Mouse (Mus musculus): ENCODE results near the gene Mapk8ip2. TPM values are rescaled to one million over a fixed set of nuclear protein-coding genes. Genes with fewer than 3 reads are reported as not detected.
"Not testable (repeated sequence)": the region's sequence is repeated elsewhere in the genome, so short reads cannot be mapped to it uniquely, and the experiment has no call there.

The Mapk8ip2 gene
- polyA plus RNA-seq, 1 experiment = not detected

- Histone ChIP-seq H3K36me3 (ENCODE audit: control insufficient read depth, insufficient read depth) (peaks cover 15% of the 10 kb centered on the region), H3K27me3 (ENCODE audit: control insufficient read depth, insufficient read depth, insufficient read length) (no peaks in the 10 kb centered on the region), H3K79me3 (ENCODE audit: low read depth) (peaks cover 9% of the 10 kb centered on the region), H3ac (ENCODE audit: control insufficient read depth, insufficient read length, low read depth) (peak within 1 kb of the TSS; percentile 90), H3K4me3 (ENCODE audit: insufficient read depth, poor library complexity, severe bottlenecking) (peak within 1 kb of the TSS; percentile 98), H3K79me2 (ENCODE audit: control insufficient read depth, insufficient read depth) (peaks cover 17% of the 10 kb centered on the region)
- TF ChIP-seq CTCF (IDR thresholded peaks at IDR 0.05; ENCODE audit: control insufficient read depth, insufficient read depth, insufficient read length) (no peak), FOSL1 (IDR thresholded peaks at IDR 0.05; ENCODE audit: insufficient read depth, low read length, poor library complexity, severe bottlenecking) (no peak), MAX (IDR thresholded peaks at IDR 0.05) (peak; percentile 72), CEBPB (IDR thresholded peaks at IDR 0.05; ENCODE audit: low read depth) (no peak), MYOG (IDR thresholded peaks at IDR 0.05; ENCODE audit: control insufficient read depth, extremely low read depth, insufficient read length) (no peak), USF1 (IDR thresholded peaks at IDR 0.05; ENCODE audit: low read depth) (peak; percentile 40), MYOD1 (IDR thresholded peaks at IDR 0.05; ENCODE audit: control insufficient read depth, insufficient read length, low read depth) (peak; percentile 46)
Measured at GRCm38 (mm10) chr15:89429352-89430221, 24.1 kb upstream of the Mapk8ip2 start, which contains the start of the genes C730034F03Rik, Gm44502 and Chkb. C730034F03Rik (plus strand) TSS chr15:89429589. Gm44502 (minus strand) TSS chr15:89429696. Chkb (minus strand) TSS chr15:89429908.

- Histone ChIP-seq H3K79me2 (ENCODE audit: control insufficient read depth, insufficient read depth) (peaks cover 17% of the 10 kb centered on the region), H3K79me3 (ENCODE audit: low read depth) (peaks cover 9% of the 10 kb centered on the region), H3ac (ENCODE audit: control insufficient read depth, insufficient read length, low read depth) (peak overlapping the region; percentile 63), H3K27me3 (ENCODE audit: control insufficient read depth, insufficient read depth, insufficient read length) (no peaks in the 10 kb centered on the region), H3K4me3 (ENCODE audit: insufficient read depth, poor library complexity, severe bottlenecking) (peak overlapping the region; percentile 98), H3K36me3 (ENCODE audit: control insufficient read depth, insufficient read depth) (peaks cover 15% of the 10 kb centered on the region)
- TF ChIP-seq MYOD1 (IDR thresholded peaks at IDR 0.05; ENCODE audit: control insufficient read depth, insufficient read length, low read depth) (no peak), USF1 (IDR thresholded peaks at IDR 0.05; ENCODE audit: low read depth) (no peak), CTCF (IDR thresholded peaks at IDR 0.05; ENCODE audit: control insufficient read depth, insufficient read depth, insufficient read length) (no peak), FOSL1 (IDR thresholded peaks at IDR 0.05; ENCODE audit: insufficient read depth, low read length, poor library complexity, severe bottlenecking) (no peak), MYOG (IDR thresholded peaks at IDR 0.05; ENCODE audit: control insufficient read depth, extremely low read depth, insufficient read length) (no peak), CEBPB (IDR thresholded peaks at IDR 0.05; ENCODE audit: low read depth) (no peak), MAX (IDR thresholded peaks at IDR 0.05) (no peak)
Measured at GRCm38 (mm10) chr15:89430341-89430740, 23.4 kb upstream of the Mapk8ip2 start.

GRCm38 (mm10) chr15:89430771-89431170 lies 22.9 kb upstream of the Mapk8ip2 start:
- H3K36me3 ChIP-seq (ENCODE audit: control insufficient read depth, insufficient read depth) = peaks cover 12% of the 10 kb centered on the region
- not testable (repeated sequence) for H3ac ChIP-seq (ENCODE audit: control insufficient read depth, insufficient read length, low read depth); H3K79me3 ChIP-seq (ENCODE audit: low read depth); H3K27me3 ChIP-seq (ENCODE audit: control insufficient read depth, insufficient read depth, insufficient read length)
- H3K4me3 ChIP-seq (ENCODE audit: insufficient read depth, poor library complexity, severe bottlenecking) = peak overlapping the region; percentile 98
- peaks cover 17% of the 10 kb centered on the region for H3K79me2 ChIP-seq (ENCODE audit: control insufficient read depth, insufficient read depth)

- peaks cover 7% of the 10 kb centered on the region for H3K36me3 ChIP-seq (ENCODE audit: control insufficient read depth, insufficient read depth)
- no peaks in the 10 kb centered on the region for H3K27me3 ChIP-seq (ENCODE audit: control insufficient read depth, insufficient read depth, insufficient read length)
- peaks cover 17% of the 10 kb centered on the region for H3K79me2 ChIP-seq (ENCODE audit: control insufficient read depth, insufficient read depth)
- H3K79me3 ChIP-seq (ENCODE audit: low read depth) = peaks cover 9% of the 10 kb centered on the region
- TF ChIP-seq FOSL1 (IDR thresholded peaks at IDR 0.05; ENCODE audit: insufficient read depth, low read length, poor library complexity, severe bottlenecking) = no peak
- TF ChIP-seq MAX (IDR thresholded peaks at IDR 0.05) = no peak
- TF ChIP-seq CEBPB (IDR thresholded peaks at IDR 0.05; ENCODE audit: low read depth) = no peak
- TF ChIP-seq MYOD1 (IDR thresholded peaks at IDR 0.05; ENCODE audit: control insufficient read depth, insufficient read length, low read depth) = no peak
- TF ChIP-seq CTCF (IDR thresholded peaks at IDR 0.05; ENCODE audit: control insufficient read depth, insufficient read depth, insufficient read length) = no peak
- no peak for TF ChIP-seq USF1 (IDR thresholded peaks at IDR 0.05; ENCODE audit: low read depth)
- no peak for TF ChIP-seq MYOG (IDR thresholded peaks at IDR 0.05; ENCODE audit: control insufficient read depth, extremely low read depth, insufficient read length)
- no peak overlapping the region for H3ac ChIP-seq (ENCODE audit: control insufficient read depth, insufficient read length, low read depth)
- no peak overlapping the region for H3K4me3 ChIP-seq (ENCODE audit: insufficient read depth, poor library complexity, severe bottlenecking)
Measured at GRCm38 (mm10) chr15:89431271-89431670, 22.4 kb upstream of the Mapk8ip2 start.

- no peak overlapping the region for H3K4me3 ChIP-seq (ENCODE audit: insufficient read depth, poor library complexity, severe bottlenecking)
- peaks cover 1% of the 10 kb centered on the region for H3K36me3 ChIP-seq (ENCODE audit: control insufficient read depth, insufficient read depth)
- TF ChIP-seq CEBPB (IDR thresholded peaks at IDR 0.05; ENCODE audit: low read depth) (no peak), MYOD1 (IDR thresholded peaks at IDR 0.05; ENCODE audit: control insufficient read depth, insufficient read length, low read depth) (no peak), MAX (IDR thresholded peaks at IDR 0.05) (no peak), MYOG (IDR thresholded peaks at IDR 0.05; ENCODE audit: control insufficient read depth, extremely low read depth, insufficient read length) (no peak), USF1 (IDR thresholded peaks at IDR 0.05; ENCODE audit: low read depth) (no peak), FOSL1 (IDR thresholded peaks at IDR 0.05; ENCODE audit: insufficient read depth, low read length, poor library complexity, severe bottlenecking) (no peak), CTCF (IDR thresholded peaks at IDR 0.05; ENCODE audit: control insufficient read depth, insufficient read depth, insufficient read length) (no peak)
- H3K79me3 ChIP-seq (ENCODE audit: low read depth) = peaks cover 9% of the 10 kb centered on the region
- H3K27me3 ChIP-seq (ENCODE audit: control insufficient read depth, insufficient read depth, insufficient read length) = no peaks in the 10 kb centered on the region
- H3K79me2 ChIP-seq (ENCODE audit: control insufficient read depth, insufficient read depth) = peaks cover 17% of the 10 kb centered on the region
- no peak overlapping the region for H3ac ChIP-seq (ENCODE audit: control insufficient read depth, insufficient read length, low read depth)
Measured at GRCm38 (mm10) chr15:89431806-89432205, 21.9 kb upstream of the Mapk8ip2 start.

Measured in C2C12 (cell line).